In the genomic region with DNA sequence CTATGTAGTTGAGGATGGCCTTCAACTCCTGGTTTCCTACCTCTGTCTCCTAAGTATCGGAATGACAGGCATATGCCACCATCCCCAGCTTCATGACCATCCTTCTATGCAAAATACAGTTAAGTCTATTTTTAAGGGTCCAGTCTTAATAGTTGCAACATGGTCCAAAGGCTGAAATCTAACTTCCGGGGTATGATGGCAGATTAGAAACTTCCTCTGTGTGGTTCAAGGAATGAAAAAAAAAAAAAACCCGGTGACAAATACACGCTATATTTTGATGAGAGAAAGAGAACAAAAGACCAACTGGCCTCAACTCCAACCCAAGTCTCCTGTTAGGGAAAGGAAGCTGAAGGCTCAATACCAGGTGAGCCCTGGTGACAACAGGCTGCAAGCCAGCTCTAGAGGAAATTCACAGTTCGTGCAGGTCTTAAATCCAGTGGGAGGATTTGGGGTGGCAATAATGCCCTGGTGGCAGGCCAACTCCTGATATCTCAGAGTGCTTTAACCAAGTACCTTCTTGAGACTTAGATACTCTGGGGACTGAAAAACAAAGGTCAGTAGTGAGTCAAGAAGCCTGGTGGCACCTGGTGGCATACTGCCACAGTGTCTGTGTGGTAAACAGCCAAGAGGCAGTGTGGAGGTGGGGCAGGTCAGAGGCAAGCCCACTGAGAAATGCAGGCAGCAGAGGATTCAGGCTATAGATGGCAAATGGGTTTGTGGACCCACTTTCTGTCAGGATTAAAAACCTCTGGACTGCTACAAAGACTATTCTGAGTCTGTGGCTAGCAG, we compare ENCODE assay signal across 33 mouse cellular contexts. TPM values are rescaled to one million over a fixed set of nuclear protein-coding genes. Genes with fewer than 3 reads are reported as not detected.
A peak's percentile ranks its signal among the peaks of the same experiment; 100 is the strongest.
DNase-seq lines count a peak whose midpoint lies in the region; ATAC-seq and TF ChIP-seq lines count a peak whose summit lies in the region.
"Had no signal": no experiment of that assay in that cellular context is flagged by ENCODE, and none has a peak within 500 bp of the region (broad histone marks: within the 10 kb centered on the region; RNA-seq: fewer than 3 reads in every experiment).

No protein-coding gene starts in this region.

- H3K9ac ChIP-seq in lung, postnatal 0 days (replicated peaks; ENCODE audit: low read depth), result no peak overlapping the region
- H3K9ac ChIP-seq: forebrain, embryonic 13.5 days; heart, embryonic 13.5 days; hindbrain, embryonic 15.5 days; liver, embryonic 12.5 days; liver, postnatal 0 days; midbrain, embryonic 12.5 days; neural tube, embryonic 12.5 days had no signal

- peak; percentile 74 for ATAC-seq in lung, postnatal 0 days
- no peak for ATAC-seq in erythroid progenitor cell, adult 5-6 weeks (replicated peaks; ENCODE audit: low FRiP score, poor library complexity, severe bottlenecking)
- ATAC-seq in CD4-positive, CD25-positive, alpha-beta regulatory T cell, adult 4 months, result no peak
- ATAC-seq: forebrain, embryonic 13.5 days; inflammation-experienced regulatory T-cells, adult 6 months; liver, embryonic 12.5 days; liver, postnatal 0 days had no signal

- no peaks in the 10 kb centered on the region for H3K36me3 ChIP-seq in lung, postnatal 0 days (ENCODE audit: insufficient read depth, low read length)
- peaks cover 2% of the 10 kb centered on the region for H3K36me3 ChIP-seq in megakaryocyte, embryonic 14.5 days (replicated peaks; ENCODE audit: low read length)
- H3K36me3 ChIP-seq: heart, embryonic 13.5 days; hindbrain, embryonic 10.5 days; hindbrain, embryonic 15.5 days; liver, embryonic 12.5 days; midbrain, embryonic 12.5 days; neural tube, embryonic 12.5 days had no signal

- no peak for TF ChIP-seq EP300 in lung, postnatal 0 days (IDR thresholded peaks at IDR 0.05)

- no peaks in the 10 kb centered on the region for H3K9me3 ChIP-seq in lung, postnatal 0 days (ENCODE audit: low read length)
- H3K9me3 ChIP-seq in megakaryocyte, embryonic 14.5 days, result peaks cover 8% of the 10 kb centered on the region
- H3K9me3 ChIP-seq: forebrain, embryonic 13.5 days; hindbrain, embryonic 10.5 days; hindbrain, embryonic 15.5 days; midbrain, embryonic 12.5 days; neural tube, embryonic 12.5 days had no signal

- WGBS in lung, postnatal 0 days, result 83% methylated on average over 5 of the region's 5 CpGs

- no peaks in the 10 kb centered on the region for H3K27me3 ChIP-seq in lung, postnatal 0 days (replicated peaks; ENCODE audit: insufficient read depth, low read length)
- no peaks in the 10 kb centered on the region for H3K27me3 ChIP-seq in megakaryocyte, embryonic 14.5 days (replicated peaks)
- H3K27me3 ChIP-seq: CH12.LX; forebrain, embryonic 13.5 days; heart, embryonic 13.5 days; hindbrain, embryonic 15.5 days; liver, embryonic 12.5 days; midbrain, embryonic 12.5 days; neural tube, embryonic 12.5 days had no signal

- TF ChIP-seq CTCF in lung, postnatal 0 days (IDR thresholded peaks at IDR 0.05), result 0 out of 2 replicates have a peak, but pooled peaks have one; percentile 12

- no peak overlapping the region for H3K4me3 ChIP-seq in lung, postnatal 0 days (ENCODE audit: low read depth, low read length)
- peak overlapping the region; percentile 3 for H3K4me3 ChIP-seq in megakaryocyte, embryonic 14.5 days (replicated peaks)
- H3K4me3 ChIP-seq: erythroblast, embryonic 14.5 days; forebrain, embryonic 13.5 days; gastrocnemius, adult 2 months; heart, embryonic 13.5 days; hindbrain, embryonic 10.5 days; hindbrain, embryonic 15.5 days; layer of hippocampus, adult 2 months; left cerebral cortex, adult 2 months; liver, embryonic 12.5 days; midbrain, embryonic 12.5 days; myocyte; neural tube, embryonic 12.5 days had no signal

- no peaks in the 10 kb centered on the region for H3K4me1 ChIP-seq in lung, postnatal 0 days (ENCODE audit: insufficient read depth, low read depth, low read length)
- H3K4me1 ChIP-seq in megakaryocyte, embryonic 14.5 days, result peaks cover 25% of the 10 kb centered on the region
- H3K4me1 ChIP-seq: forebrain, embryonic 13.5 days; heart, embryonic 13.5 days; hindbrain, embryonic 10.5 days; hindbrain, embryonic 15.5 days; midbrain, embryonic 12.5 days; neural tube, embryonic 12.5 days had no signal

- peak; percentile 36 to 51 for DNase-seq in lung, adult 18-20 months
- DNase-seq in lung, postnatal 14 days, result no peak
- DNase-seq in lung, postnatal 0 days (ENCODE audit: low spot score), result no peak
- no peak for DNase-seq in frontal cortex, postnatal 36 days (ENCODE audit: low spot score in 2 of 2)
- DNase-seq: adrenal gland, adult 8-10 months; cerebellum, adult 11 months; cerebellum, adult 9-11 months; gastrocnemius, adult 2 months; gastrocnemius, postnatal 36 days; heart, postnatal 10 days; kidney, adult 11 months; kidney, postnatal 25 days; left cerebral cortex, postnatal 4 days; liver, postnatal 0 days; right cerebral cortex, postnatal 4 days; thymus, adult 2 months had no signal

- no peak overlapping the region for H3K4me2 ChIP-seq in lung, postnatal 0 days (replicated peaks; ENCODE audit: low read depth, low read length)
- H3K4me2 ChIP-seq: forebrain, embryonic 13.5 days; heart, embryonic 13.5 days; hindbrain, embryonic 15.5 days; liver, embryonic 12.5 days; midbrain, embryonic 12.5 days; neural tube, embryonic 12.5 days had no signal

- no peak overlapping the region for H3K27ac ChIP-seq in lung, postnatal 0 days (ENCODE audit: low read length)
- H3K27ac ChIP-seq: forebrain, embryonic 13.5 days; heart, embryonic 13.5 days; hindbrain, embryonic 10.5 days; hindbrain, embryonic 15.5 days; layer of hippocampus, adult 2 months; left cerebral cortex, adult 2 months; liver, embryonic 12.5 days; macrophage; midbrain, embryonic 12.5 days; neural tube, embryonic 12.5 days had no signal

RNA-seq across cellular contexts. Expression of a gene that starts 56.7 kb away (rescaled TPM):
- polyA plus RNA-seq in lung, postnatal 0 days (2015; fragmentation: Nextera tagmentation; extraction: Ambion mirVana), result 19.3 and 20.1 TPM in 2 replicates
- polyA plus RNA-seq in megakaryocyte, embryonic 14.5 days (2012; ENCODE audit: insufficient read depth, low replicate concordance), result 15.5 and 37.9 TPM in 2 replicates
- 7.6 and 13.8 TPM in 2 replicates for total RNA-seq in erythroid progenitor cell, adult 5-6 weeks (2015; ENCODE audit: low replicate concordance)
- total RNA-seq in erythroid progenitor cell, adult 5-6 weeks (2017; ENCODE audit: low replicate concordance), result 15.1 and 17.5 TPM in 2 replicates
- polyA plus RNA-seq in CD4-positive, CD25-positive, alpha-beta regulatory T cell, adult 4 months (2017; shearing (Covaris generic)), result 10 to 100 TPM; 22.2 to 26.9 TPM

Comparison
In these comparisons a context has a peak if more than half of its experiments do, and no peak if none do; other contexts are left out.
1. DNase-seq: peak in lung, adult 18-20 months (2 of 2); none in lung, postnatal 14 days (single experiment), lung, postnatal 0 days (single experiment) and frontal cortex, postnatal 36 days (0 of 2).